Mouse (Mus musculus): ENCODE results near the gene Ccdc134. TPM values are rescaled to one million over a fixed set of nuclear protein-coding genes. Genes with fewer than 3 reads are reported as not detected.

The Ccdc134 gene
- polyA plus RNA-seq, 1 experiment: 15.4 TPM

GRCm38 (mm10) chr15:82166240-82167100, 38.7 kb downstream of the Ccdc134 start:
- Histone ChIP-seq H3K4me1 (ENCODE audit: control insufficient read depth, insufficient read depth, low read length) (peaks cover 29% of the 10 kb centered on the region), H3K27ac (ENCODE audit: insufficient read depth, low read length) (no peak overlapping the region), H3K27me3 (ENCODE audit: control insufficient read depth, insufficient read depth, low read length) (no peaks in the 10 kb centered on the region), H3K4me3 (replicated peaks; ENCODE audit: insufficient read depth, low read depth, low read length) (no peak overlapping the region)
- no peak for DNase-seq
- WGBS: 62% methylated on average over 22 of the region's 22 CpGs
- TF ChIP-seq POLR2A (IDR thresholded peaks at IDR 0.05; ENCODE audit: borderline replicate concordance, insufficient read depth, low read length): no peak
- no peak for TF ChIP-seq CTCF (IDR thresholded peaks at IDR 0.05; ENCODE audit: borderline replicate concordance, insufficient read depth, low read depth, low read length)

- no peak for TF ChIP-seq POLR2A (IDR thresholded peaks at IDR 0.05; ENCODE audit: borderline replicate concordance, insufficient read depth, low read length)
- no peak for TF ChIP-seq CTCF (IDR thresholded peaks at IDR 0.05; ENCODE audit: borderline replicate concordance, insufficient read depth, low read depth, low read length)
- DNase-seq: no peak
- Histone ChIP-seq H3K4me1 (ENCODE audit: control insufficient read depth, insufficient read depth, low read length) (peaks cover 35% of the 10 kb centered on the region), H3K4me3 (replicated peaks; ENCODE audit: insufficient read depth, low read depth, low read length) (no peak overlapping the region), H3K27ac (ENCODE audit: insufficient read depth, low read length) (no peak overlapping the region), H3K27me3 (ENCODE audit: control insufficient read depth, insufficient read depth, low read length) (no peaks in the 10 kb centered on the region)
- 49% methylated on average over 23 of the region's 23 CpGs for WGBS
Measured at GRCm38 (mm10) chr15:82167201-82168168, 39.8 kb downstream of the Ccdc134 start.

GRCm38 (mm10) chr15:82169671-82170070, 41.9 kb downstream of the Ccdc134 start:
- no peak for DNase-seq
- Histone ChIP-seq H3K27ac (ENCODE audit: insufficient read depth, low read length) (no peak overlapping the region), H3K4me1 (ENCODE audit: control insufficient read depth, insufficient read depth, low read length) (peaks cover 41% of the 10 kb centered on the region), H3K27me3 (ENCODE audit: control insufficient read depth, insufficient read depth, low read length) (no peaks in the 10 kb centered on the region), H3K4me3 (replicated peaks; ENCODE audit: insufficient read depth, low read depth, low read length) (no peak overlapping the region)
- WGBS: 89% methylated on average over 5 of the region's 5 CpGs
- TF ChIP-seq POLR2A (IDR thresholded peaks at IDR 0.05; ENCODE audit: borderline replicate concordance, insufficient read depth, low read length): no peak
- TF ChIP-seq CTCF (IDR thresholded peaks at IDR 0.05; ENCODE audit: borderline replicate concordance, insufficient read depth, low read depth, low read length): no peak

DNA sequence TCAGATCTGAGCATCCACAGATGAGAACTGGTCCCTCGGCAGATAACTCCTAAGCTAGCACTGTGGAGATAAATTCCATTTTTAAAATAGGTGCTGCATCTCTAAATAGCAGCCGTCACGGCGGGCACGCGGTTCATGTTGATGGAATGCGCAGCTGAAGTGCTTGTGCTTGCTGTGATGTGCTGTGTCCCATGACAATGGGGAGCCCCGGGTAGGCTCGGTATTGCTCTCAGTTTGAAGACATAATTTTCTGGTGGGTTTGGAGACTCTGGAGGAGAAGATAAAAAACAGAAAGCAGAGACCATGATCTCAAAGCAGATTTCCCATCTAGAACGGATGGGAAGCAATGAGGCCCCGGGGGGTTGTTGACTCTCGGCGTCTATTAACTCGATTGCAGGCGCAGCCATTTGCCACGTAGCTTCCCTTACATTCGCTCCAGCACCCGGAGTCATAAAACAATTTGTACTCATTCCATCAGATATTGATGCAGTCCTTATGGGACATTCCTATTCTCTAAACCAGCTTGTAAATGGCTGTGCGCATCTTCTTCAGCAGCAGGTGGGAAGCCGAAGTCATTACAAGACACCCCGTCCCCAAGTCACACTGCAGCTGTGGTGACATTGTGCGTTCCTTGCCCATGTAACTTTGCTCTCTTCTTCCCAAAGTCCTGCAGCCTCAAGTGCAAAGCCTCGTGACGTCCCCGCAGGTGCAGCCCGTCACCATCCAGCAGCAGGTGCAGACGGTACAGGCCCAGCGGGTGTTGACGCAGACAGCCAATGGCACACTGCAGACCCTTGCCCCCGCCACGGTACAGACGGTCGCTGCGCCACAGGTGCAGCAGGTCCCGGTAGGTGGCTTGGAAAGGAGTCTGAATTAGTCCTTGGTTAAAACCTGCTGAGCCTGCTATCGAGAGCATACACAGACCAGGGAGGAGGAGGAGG, 43.0 kb downstream of the Ccdc134 start:
- Histone ChIP-seq H3K27me3 (ENCODE audit: control insufficient read depth, insufficient read depth, low read length) (no peaks in the 10 kb centered on the region), H3K4me3 (replicated peaks; ENCODE audit: insufficient read depth, low read depth, low read length) (no peak overlapping the region), H3K4me1 (ENCODE audit: control insufficient read depth, insufficient read depth, low read length) (peaks cover 41% of the 10 kb centered on the region), H3K27ac (ENCODE audit: insufficient read depth, low read length) (no peak overlapping the region)
- no peak for TF ChIP-seq CTCF (IDR thresholded peaks at IDR 0.05; ENCODE audit: borderline replicate concordance, insufficient read depth, low read depth, low read length)
- no peak for TF ChIP-seq POLR2A (IDR thresholded peaks at IDR 0.05; ENCODE audit: borderline replicate concordance, insufficient read depth, low read length)
- peak; percentile 59 to 68 for DNase-seq
- 52% methylated on average over 36 of the region's 36 CpGs for WGBS

GRCm38 (mm10) chr15:82172648-82173047, 44.9 kb downstream of the Ccdc134 start:
- Histone ChIP-seq H3K27me3 (ENCODE audit: control insufficient read depth, insufficient read depth, low read length) (no peaks in the 10 kb centered on the region), H3K4me1 (ENCODE audit: control insufficient read depth, insufficient read depth, low read length) (peaks cover 29% of the 10 kb centered on the region), H3K4me3 (replicated peaks; ENCODE audit: insufficient read depth, low read depth, low read length) (no peak overlapping the region), H3K27ac (ENCODE audit: insufficient read depth, low read length) (0 out of 2 replicates have a peak overlapping the region, but pooled peaks have one; percentile 20)
- peak; percentile 73 to 78 for DNase-seq
- 20% methylated on average over 8 of the region's 8 CpGs for WGBS
- TF ChIP-seq POLR2A (IDR thresholded peaks at IDR 0.05; ENCODE audit: borderline replicate concordance, insufficient read depth, low read length) (no peak), CTCF (IDR thresholded peaks at IDR 0.05; ENCODE audit: borderline replicate concordance, insufficient read depth, low read depth, low read length) (no peak)

DNA sequence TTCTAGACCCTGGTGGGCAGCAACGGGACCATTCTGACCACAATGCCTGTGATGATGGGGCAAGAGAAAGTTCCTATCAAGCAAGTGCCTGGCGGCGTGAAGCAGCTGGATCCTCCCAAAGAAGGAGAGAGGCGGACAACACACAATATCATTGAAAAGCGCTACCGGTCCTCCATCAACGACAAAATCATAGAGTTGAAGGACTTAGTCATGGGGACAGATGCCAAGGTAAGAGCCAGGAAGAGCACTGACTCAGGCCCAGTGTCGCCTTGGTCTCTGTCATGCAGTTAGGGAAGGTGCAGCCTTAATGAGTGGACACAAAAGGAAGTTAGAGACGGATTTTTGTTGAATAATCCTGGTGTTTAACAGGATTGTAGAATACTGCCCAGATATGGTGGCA, 47.4 kb downstream of the Ccdc134 start:
- H3K27ac ChIP-seq (ENCODE audit: insufficient read depth, low read length): no peak overlapping the region
- WGBS: 91% methylated on average over 9 of the region's 9 CpGs
- TF ChIP-seq CTCF (IDR thresholded peaks at IDR 0.05; ENCODE audit: borderline replicate concordance, insufficient read depth, low read depth, low read length): no peak
- TF ChIP-seq POLR2A (IDR thresholded peaks at IDR 0.05; ENCODE audit: borderline replicate concordance, insufficient read depth, low read length): no peak
- DNase-seq: no peak
- peaks cover 20% of the 10 kb centered on the region for H3K4me1 ChIP-seq (ENCODE audit: control insufficient read depth, insufficient read depth, low read length)
- no peaks in the 10 kb centered on the region for H3K27me3 ChIP-seq (ENCODE audit: control insufficient read depth, insufficient read depth, low read length)
- H3K4me3 ChIP-seq (replicated peaks; ENCODE audit: insufficient read depth, low read depth, low read length): no peak overlapping the region
